Mouse (Mus musculus): ENCODE results near the gene Vps13d. TPM values are rescaled to one million over a fixed set of nuclear protein-coding genes. Genes with fewer than 3 reads are reported as not detected.
A peak's percentile ranks its signal among the peaks of the same experiment; 100 is the strongest.

Vps13d gene
- total RNA-seq, 2 experiments from 2014 or later, result 26.1 to 37.3 TPM

DNA sequence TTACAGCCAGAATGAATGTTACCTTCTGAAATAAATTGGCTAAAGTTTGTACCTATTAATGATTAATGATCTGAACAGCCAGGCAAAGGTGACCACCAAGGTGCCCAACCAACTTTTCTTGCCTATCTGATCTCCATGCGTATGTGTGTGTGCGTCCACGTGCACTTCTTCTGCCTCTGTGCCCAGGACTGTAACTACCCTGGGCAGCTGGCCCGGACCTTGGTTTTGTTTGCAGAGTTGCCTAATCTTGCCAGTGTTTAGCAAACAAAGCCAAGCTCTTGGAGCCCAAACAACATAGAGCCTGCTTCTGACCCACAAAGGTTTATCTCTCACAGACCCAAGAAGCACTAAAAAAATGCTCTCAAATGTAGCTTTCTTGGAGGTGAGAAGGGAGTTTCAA, 237.6 kb downstream of the Vps13d start:
- ATAC-seq (replicated peaks; ENCODE audit: poor library complexity, severe bottlenecking), result no peak

DNA sequence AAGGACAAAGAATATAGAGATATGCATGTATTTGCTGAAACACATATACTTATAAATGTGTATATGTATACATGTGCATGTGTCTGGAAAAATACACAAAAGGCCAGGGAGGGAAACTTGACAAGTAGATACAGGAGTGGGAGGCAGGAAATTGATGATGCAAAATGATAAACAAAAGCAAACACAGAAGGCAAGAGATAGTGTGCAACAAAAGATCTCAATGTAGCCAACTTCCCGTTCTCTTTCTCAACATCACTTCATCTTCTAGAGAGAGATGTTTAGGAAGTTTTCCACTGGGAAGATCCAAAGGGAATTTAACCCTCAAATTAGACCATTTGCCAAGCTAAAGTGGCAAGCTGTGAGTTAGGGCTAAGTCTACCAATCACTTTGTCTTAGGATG, 238.5 kb downstream of the Vps13d start:
- ATAC-seq (replicated peaks; ENCODE audit: poor library complexity, severe bottlenecking), result no peak

DNA sequence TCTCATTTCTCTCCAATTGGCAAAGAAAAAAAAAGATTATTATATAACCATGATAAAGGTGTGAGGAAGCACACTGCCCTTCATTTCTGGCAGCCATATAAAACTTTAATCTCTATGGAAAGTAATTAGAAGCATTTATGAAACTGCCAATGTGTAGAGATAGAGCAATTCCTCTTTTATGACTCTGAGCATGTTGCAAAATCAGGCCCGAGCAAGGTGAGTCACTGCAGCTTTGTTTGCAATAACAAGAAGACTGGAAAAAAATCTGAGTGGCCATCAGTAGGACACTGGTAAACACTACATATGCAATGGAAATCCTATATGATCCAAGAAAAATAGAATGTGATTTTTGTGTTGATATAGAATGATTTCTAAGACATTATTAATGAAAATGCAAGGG, 238.9 kb downstream of the Vps13d start:
- ATAC-seq (replicated peaks; ENCODE audit: poor library complexity, severe bottlenecking), result peak; percentile 75

- no peak for ATAC-seq (replicated peaks; ENCODE audit: poor library complexity, severe bottlenecking)
Observed at GRCm38 (mm10) chr4:144953421-144953820, 241.4 kb downstream of the Vps13d start.

- ATAC-seq (replicated peaks; ENCODE audit: poor library complexity, severe bottlenecking), result no peak
Observed at GRCm38 (mm10) chr4:144951859-144952258, 242.9 kb downstream of the Vps13d start.

DNA sequence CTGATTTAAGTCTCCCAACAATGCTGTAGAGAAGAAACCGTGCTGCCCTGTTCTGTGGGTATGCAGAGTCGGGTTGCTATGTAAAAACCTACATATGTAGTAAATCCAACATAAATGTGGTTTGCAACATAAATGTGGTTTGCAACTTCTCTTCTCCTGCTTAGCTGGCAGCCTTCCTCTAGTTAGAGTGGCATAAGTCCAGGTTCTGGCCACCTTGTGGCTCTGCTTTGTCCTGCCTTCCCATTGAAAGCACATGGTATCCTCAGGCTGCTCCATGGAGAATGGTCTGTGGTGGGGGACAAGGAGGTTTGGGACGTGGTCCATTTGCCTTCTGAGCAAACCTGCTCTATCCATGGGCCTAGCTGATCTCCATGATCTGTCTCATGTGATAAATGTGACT, 243.9 kb downstream of the Vps13d start:
- peak; percentile 45 for ATAC-seq (replicated peaks; ENCODE audit: poor library complexity, severe bottlenecking)

DNA sequence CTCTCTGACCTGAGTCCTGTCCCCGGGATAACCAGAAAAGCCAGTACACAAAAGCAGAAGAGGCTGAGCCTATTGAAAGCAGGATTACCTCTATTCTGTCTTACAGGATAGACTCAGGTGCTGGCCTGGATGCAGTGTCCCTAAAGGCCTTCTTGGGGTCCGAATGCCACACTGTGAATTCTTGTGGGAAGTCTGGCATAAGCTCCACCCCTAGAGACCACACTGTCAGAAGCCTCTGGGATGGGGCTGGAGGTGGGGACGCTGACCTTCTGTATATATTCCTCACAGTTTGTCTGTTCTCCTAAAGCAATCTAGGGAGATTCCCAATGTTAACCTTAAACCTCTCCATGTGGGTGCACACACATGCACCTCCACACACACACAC, 244.5 kb downstream of the Vps13d start:
- no peak for ATAC-seq (replicated peaks; ENCODE audit: poor library complexity, severe bottlenecking)

DNA sequence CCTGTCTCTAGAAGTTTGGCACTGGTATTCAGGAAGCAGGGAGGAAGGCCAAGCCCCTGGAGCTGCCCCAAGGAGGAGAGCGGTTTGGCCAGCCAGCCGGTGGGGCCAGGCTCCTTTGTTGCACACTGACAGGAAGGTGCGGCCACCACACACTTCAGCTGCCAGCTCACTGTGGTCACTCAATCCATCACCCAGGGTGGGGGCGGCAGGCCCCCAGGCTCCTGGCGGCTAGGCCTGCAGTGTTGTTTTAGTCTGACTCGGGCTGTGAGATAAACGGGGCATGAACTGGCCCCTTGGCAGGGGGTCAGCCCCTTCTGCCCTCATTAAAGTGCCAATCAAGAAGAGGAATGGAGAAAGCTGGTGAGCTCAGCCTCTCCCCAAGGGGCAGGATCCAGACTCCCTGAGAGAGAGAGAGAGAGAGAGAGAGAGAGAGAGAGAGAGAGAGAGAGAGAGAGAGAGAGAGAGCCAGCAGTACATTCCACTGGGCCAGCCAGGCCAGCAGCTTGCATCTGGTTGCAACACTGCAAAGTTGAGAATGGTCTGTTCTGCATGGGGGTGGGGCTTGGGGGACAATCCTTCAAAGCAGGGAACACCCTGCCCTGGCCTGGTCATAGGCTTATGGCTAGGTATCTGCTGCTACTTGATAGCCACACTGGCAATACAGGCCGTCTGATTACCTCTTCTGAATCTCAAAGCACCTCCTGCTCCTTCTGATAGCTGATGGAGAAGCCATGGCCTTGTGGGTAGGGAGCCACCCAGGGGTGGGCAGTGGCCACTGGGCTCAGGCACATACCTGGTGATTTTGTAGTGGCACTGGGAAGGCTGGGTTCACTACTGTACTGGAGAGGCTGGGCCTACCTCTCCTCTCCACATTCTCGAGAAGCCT, 245.1 kb downstream of the Vps13d start:
- ATAC-seq (replicated peaks; ENCODE audit: poor library complexity, severe bottlenecking), result peak; percentile 80

DNA sequence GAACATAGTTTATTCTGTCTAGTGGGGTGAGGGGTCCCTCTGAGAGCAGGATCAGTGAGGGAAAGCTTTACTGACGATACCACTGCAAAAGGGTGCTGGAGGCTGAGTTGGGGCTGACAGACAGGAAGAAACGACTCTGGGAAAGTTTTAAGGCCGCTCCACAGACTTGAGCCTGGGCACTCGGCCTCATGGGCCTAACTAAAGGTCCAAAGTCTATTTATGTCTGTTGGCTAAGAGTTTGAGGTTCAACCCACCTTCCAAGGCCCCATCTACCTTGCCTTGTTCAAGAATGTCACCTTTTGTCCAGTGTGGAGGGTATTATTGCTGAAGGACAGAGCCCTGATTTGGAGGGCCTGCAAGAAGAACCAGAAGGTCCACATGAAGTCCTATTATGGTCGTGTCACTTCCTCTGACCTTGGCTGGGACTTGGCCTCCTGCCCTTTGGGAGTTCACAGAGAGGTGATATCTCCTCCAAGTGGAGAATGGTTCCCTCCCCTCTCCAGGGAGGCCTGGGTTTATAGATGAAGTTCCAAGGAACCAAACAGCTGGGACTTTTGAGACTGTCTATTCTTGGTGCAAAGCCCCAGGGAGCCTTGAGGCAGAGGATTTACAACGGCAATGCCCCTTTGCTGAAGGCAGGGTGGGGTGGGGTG, 246.9 kb downstream of the Vps13d start:
- ATAC-seq (replicated peaks; ENCODE audit: poor library complexity, severe bottlenecking), result no peak

DNA sequence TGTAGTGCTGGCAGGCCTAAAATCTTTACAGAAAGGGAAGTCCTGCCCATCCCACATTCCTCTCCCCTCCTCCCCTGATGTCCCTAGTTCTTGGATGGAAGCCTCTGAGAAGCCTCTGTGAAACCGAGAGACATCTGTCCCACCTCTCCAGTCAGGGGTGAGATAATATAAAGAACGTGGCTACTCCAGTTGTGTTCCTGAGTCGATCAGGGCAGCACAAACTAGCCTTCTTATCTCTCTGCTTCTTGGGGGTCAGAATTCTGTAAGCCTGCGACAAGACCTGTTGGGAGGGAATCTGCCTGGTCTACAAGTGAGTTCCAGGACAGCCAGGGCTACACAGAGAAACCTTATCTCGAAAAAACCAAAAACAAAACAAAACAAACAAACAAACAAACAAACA, 251.5 kb downstream of the Vps13d start:
- ATAC-seq (replicated peaks; ENCODE audit: poor library complexity, severe bottlenecking), result no peak

GRCm38 (mm10) chr4:144942433-144942832, 252.4 kb downstream of the Vps13d start:
- no peak for ATAC-seq (replicated peaks; ENCODE audit: poor library complexity, severe bottlenecking)

- no peak for ATAC-seq (replicated peaks; ENCODE audit: poor library complexity, severe bottlenecking)
Observed at GRCm38 (mm10) chr4:144940796-144941462, 253.9 kb downstream of the Vps13d start.

GRCm38 (mm10) chr4:144939847-144940411, 254.9 kb downstream of the Vps13d start:
- no peak for ATAC-seq (replicated peaks; ENCODE audit: poor library complexity, severe bottlenecking)

- no peak for ATAC-seq (replicated peaks; ENCODE audit: poor library complexity, severe bottlenecking)
Observed at GRCm38 (mm10) chr4:144936563-144937154, 258.1 kb downstream of the Vps13d start.

GRCm38 (mm10) chr4:144934501-144934900, 260.3 kb downstream of the Vps13d start:
- ATAC-seq (replicated peaks; ENCODE audit: poor library complexity, severe bottlenecking), result no peak

GRCm38 (mm10) chr4:144931167-144931566, 263.6 kb downstream of the Vps13d start:
- ATAC-seq (replicated peaks; ENCODE audit: poor library complexity, severe bottlenecking), result no peak

DNA sequence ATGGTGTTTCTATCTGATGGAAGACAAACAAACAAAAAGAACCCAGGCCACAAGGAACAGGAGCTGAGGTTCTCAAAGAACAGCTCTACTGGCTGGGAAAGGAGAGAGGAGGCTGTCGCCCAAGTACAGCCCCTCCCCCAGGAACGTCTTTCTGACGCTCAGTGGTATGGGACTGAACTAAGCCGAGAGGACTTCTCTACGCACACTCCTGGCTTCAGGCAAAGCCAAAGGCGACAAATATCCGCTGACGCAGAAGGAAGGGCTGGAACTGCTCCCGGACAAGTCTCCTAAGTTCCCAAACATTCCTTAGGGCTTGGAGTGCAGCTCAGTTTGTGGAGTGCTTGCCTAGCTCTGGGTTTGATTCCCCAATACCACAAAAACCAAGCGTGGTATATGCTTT, 264.4 kb downstream of the Vps13d start:
- no peak for ATAC-seq (replicated peaks; ENCODE audit: poor library complexity, severe bottlenecking)

- ATAC-seq (replicated peaks; ENCODE audit: poor library complexity, severe bottlenecking), result peak; percentile 20
Observed at GRCm38 (mm10) chr4:144929811-144930221, 265.0 kb downstream of the Vps13d start.

- ATAC-seq (replicated peaks; ENCODE audit: poor library complexity, severe bottlenecking), result no peak
Observed at GRCm38 (mm10) chr4:144928693-144929436, 265.9 kb downstream of the Vps13d start.

All from granulocyte monocyte progenitor cell, adult 5-6 weeks (primary cell).